Mouse (Mus musculus) neural tube, embryonic 11.5 days (tissue): ENCODE measurements around the gene Txndc2. TPM values are rescaled to one million over a fixed set of nuclear protein-coding genes. Genes with fewer than 3 reads are reported as not detected.

ENCODE experiments used
- ATAC-seq: fragments of 200-750 bp; cut with Nextera tagmentation; 2 replicates; pipeline ENCODE4 v1.8.0; 2017; ENCODE audit warnings: moderate number of reproducible peaks, mild to moderate bottlenecking, moderate TSS enrichment, moderate library complexity; ENCODE audit not compliant: insufficient read depth, low FRiP score, low TSS enrichment
- DNase-seq: peaks from one replicate; pipeline ENCODE4 v3.0.0-alpha.2; 2015; ENCODE audit warnings: low spot score
- H3K27ac ChIP-seq: fragments of 300-500 bp; sonication (generic); 2 replicates; pipeline ENCODE4 v1.5.1; 2014; ENCODE audit warnings: low read depth, mild to moderate bottlenecking, low read length
- H3K27me3 ChIP-seq: fragments of 300-500 bp; sonication (generic); 2 replicates; pipeline ENCODE4 v1.6.1; 2014; ENCODE audit warnings: mild to moderate bottlenecking, low read length, mixed read lengths; ENCODE audit not compliant: control insufficient read depth, insufficient read depth
- H3K36me3 ChIP-seq: fragments of 300-500 bp; sonication (generic); 2 replicates; pipeline ENCODE4 v1.6.1; 2014; ENCODE audit warnings: mild to moderate bottlenecking, low read length, moderate library complexity, mixed read lengths; ENCODE audit not compliant: control insufficient read depth, insufficient read depth
- H3K4me1 ChIP-seq: fragments of 300-500 bp; sonication (generic); 2 replicates; pipeline ENCODE4 v1.6.1; 2014; ENCODE audit warnings: low read length, mixed read lengths; ENCODE audit not compliant: control insufficient read depth, insufficient read depth
- H3K4me2 ChIP-seq: fragments of 300-500 bp; sonication (generic); 2 replicates; pipeline ENCODE4 v1.6.1; 2014; ENCODE audit warnings: low read depth, mild to moderate bottlenecking, moderate library complexity
- H3K4me3 ChIP-seq: fragments of 300-500 bp; sonication (generic); 2 replicates; pipeline ENCODE4 v1.5.1; 2014; ENCODE audit warnings: low read depth, low read length
- H3K9ac ChIP-seq: fragments of 300-500 bp; sonication (generic); 2 replicates; pipeline ENCODE4 v1.6.1; 2014; ENCODE audit warnings: mild to moderate bottlenecking, low read length
- H3K9me3 ChIP-seq: fragments of 300-500 bp; sonication (generic); 2 replicates; pipeline ENCODE4 v1.6.1; 2016; ENCODE audit warnings: low read length; ENCODE audit not compliant: control insufficient read depth
- WGBS: fragments of 180-500 bp; shearing (Covaris S2); extraction: QIAGEN DNeasy Blood & Tissue Kit; methylation state at CpG from one replicate; pipeline ENCODE4 v1.1.7; 2014; 5-methylcytosine and 5-hydroxymethylcytosine counted together
- polyA plus RNA-seq: library from polyadenylated mRNA; unstranded; fragments of >200 nt; fragmentation: Nextera tagmentation; extraction: Ambion mirVana; gene quantifications from 2 replicates; pipeline ENCODE4 v1.2.1, GENCODE M21; 2014

Gene Txndc2
- polyA plus RNA-seq, 1 experiment from 2014 or later, result 0.12 TPM

GRCm38 (mm10) chr17:65597857-65598486 is 44.0 kb downstream of the Txndc2 start:
- ATAC-seq (no peak), DNase-seq (no peak)

GRCm38 (mm10) chr17:65594687-65595086 is 47.3 kb downstream of the Txndc2 start:
- Histone ChIP-seq H3K36me3 (no peaks in the 10 kb centered on the region), H3K27me3 (no peaks in the 10 kb centered on the region), H3K4me1 (no peaks in the 10 kb centered on the region), H3K9me3 (no peaks in the 10 kb centered on the region), H3K27ac (no peak overlapping the region), H3K4me2 (no peak overlapping the region), H3K4me3 (no peak overlapping the region), H3K9ac (no peak overlapping the region)
- DNase-seq (no peak), ATAC-seq (no peak)
- 95% methylated on average over 8 of the region's 8 CpGs for WGBS

More at GRCm38 (mm10) chr17:65597857-65598486, 44.0 kb downstream of the Txndc2 start:
- Histone ChIP-seq H3K36me3 (no peaks in the 10 kb centered on the region), H3K27ac (no peak overlapping the region), H3K4me2 (no peak overlapping the region), H3K27me3 (no peaks in the 10 kb centered on the region), H3K9ac (no peak overlapping the region), H3K4me1 (no peaks in the 10 kb centered on the region; the same call in 1 of the 2 replicates), H3K9me3 (no peaks in the 10 kb centered on the region), H3K4me3 (no peak overlapping the region)
- 89% methylated on average over 3 of the region's 3 CpGs for WGBS

Other genes starting within 250 kb of the Txndc2 start
- 0.22 TPM in 1 of 2 replicates, not detected in the other for gene Tmem232, start 101.4 kb downstream of the Txndc2 start, polyA plus RNA-seq
- 248 and 259 TPM in 2 replicates for gene Vapa, start 28.6 kb downstream of the Txndc2 start, polyA plus RNA-seq
- gene Rab31, start 130.6 kb upstream of the Txndc2 start, polyA plus RNA-seq, result 79.6 and 84.7 TPM in 2 replicates
- 62.2 and 62.9 TPM in 2 replicates for gene Ppp4r1, start 140.4 kb upstream of the Txndc2 start, polyA plus RNA-seq
- 47.1 and 50.1 TPM in 2 replicates for gene Ralbp1, start 243.6 kb upstream of the Txndc2 start, polyA plus RNA-seq